Mouse (Mus musculus) naive thymus-derived CD4-positive, alpha-beta T cell, adult 5 months (primary cell): ENCODE results near the gene P2ry6. TPM values are rescaled to one million over a fixed set of nuclear protein-coding genes. Genes with fewer than 3 reads are reported as not detected.

Source experiments
- polyA plus RNA-seq: library from polyadenylated mRNA; unstranded; fragments of 100-300 nt; shearing (Covaris generic); gene quantifications from one replicate; pipeline ENCODE4 v1.2.1, GENCODE M21; 2017

Gene P2ry6
- polyA plus RNA-seq = not detected

GRCm38 (mm10) chr7:100974135-100974903 lies at the start of gene P2ry6:
TSS of gene P2ry6 (minus strand) at chr7:100974649.

GRCm38 (mm10) chr7:101012541-101012940 lies 38.1 kb upstream of the P2ry6 start, which contains the start of gene P2ry2:
TSS of gene P2ry2 (minus strand) at chr7:101012866.

DNA sequence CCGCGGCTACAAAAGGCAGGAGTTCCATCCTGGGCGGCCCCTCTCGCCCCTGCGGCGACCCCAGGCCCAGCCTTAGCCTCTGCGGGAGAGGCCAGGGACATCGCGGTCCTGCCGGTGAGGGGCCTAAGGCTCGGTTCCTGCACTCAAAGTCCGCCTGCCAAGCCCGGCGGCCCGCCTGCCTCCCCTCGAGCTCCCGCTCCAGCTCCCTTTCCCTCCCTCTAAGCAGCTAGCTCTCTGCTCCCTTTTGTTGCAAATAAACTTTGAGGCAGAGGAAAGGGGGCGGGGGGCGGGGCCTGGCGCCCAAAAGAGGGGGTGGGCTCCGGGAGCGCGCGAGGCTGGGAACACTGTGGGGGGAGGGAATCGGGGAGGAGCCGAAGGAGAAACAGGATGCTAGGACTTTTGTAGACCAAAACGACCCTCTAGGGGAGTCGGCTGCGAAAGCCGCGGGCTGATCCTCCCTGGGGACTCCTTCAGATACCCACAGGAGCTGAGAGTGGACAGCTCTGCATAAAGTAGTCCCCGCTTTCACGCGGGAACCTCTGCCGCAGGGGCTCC lies 42.4 kb downstream of the P2ry6 start, which contains the start of gene Arhgef17:
Gene Arhgef17 (minus strand): TSS at position 182 of the 555 bp plus-strand sequence.

Other genes starting within 250 kb of the P2ry6 start
- 20.2 TPM for gene Relt, start 111.2 kb downstream of the P2ry6 start, polyA plus RNA-seq
- not detected for gene Arhgef17, start 42.5 kb downstream of the P2ry6 start, polyA plus RNA-seq
- 0.90 TPM for gene P2ry2, start 38.2 kb upstream of the P2ry6 start, polyA plus RNA-seq
- gene Fchsd2, start 118.2 kb upstream of the P2ry6 start, polyA plus RNA-seq = 51.2 TPM